ENCODE assay signal across 7 mouse cellular contexts in the genomic region with DNA sequence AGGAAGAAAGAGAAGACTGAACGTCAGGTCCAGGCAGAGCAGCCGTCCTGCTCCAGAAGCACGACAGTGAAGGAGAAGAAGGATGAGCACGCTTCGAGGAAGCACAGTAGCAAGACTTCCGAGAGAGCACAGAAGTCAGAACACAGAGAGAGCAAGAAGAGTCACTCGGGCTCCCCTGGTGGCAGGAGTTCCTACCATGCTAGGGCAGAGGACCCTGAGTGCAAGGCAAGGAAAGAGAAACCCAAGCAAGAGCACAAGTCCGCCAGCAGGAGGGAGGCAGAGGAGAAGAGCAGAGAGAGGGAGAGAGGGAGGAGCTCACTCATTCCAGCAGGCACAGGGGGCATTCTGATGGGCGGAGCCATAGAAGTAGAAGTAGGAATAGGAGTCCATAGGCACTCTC.
DNase-seq lines count a peak whose midpoint lies in the region; ATAC-seq and TF ChIP-seq lines count a peak whose summit lies in the region.
"Not testable (repeated sequence)": the region's sequence is repeated elsewhere in the genome, so short reads cannot be mapped to it uniquely, and the experiment has no call there.

No protein-coding gene starts in this region.

- TF ChIP-seq EP300 in CH12.LX (IDR thresholded peaks at IDR 0.05; ENCODE audit: low read length): not testable (repeated sequence)

- H3K4me3 ChIP-seq in CH12.LX (replicated peaks in 1 of 3; ENCODE audit: low read depth in 2 of 3, low read length in 2 of 3, poor library complexity in 1 of 3); intestine, embryonic 15.5 days (replicated peaks); kidney, embryonic 16.5 days (ENCODE audit: low read length); lung, embryonic 14.5 days (ENCODE audit: low read depth, low read length); midbrain, postnatal 0 days (ENCODE audit: low read depth, low read length): not testable (repeated sequence)

- not testable (repeated sequence) for H3K9ac ChIP-seq in CH12.LX (ENCODE audit: insufficient read depth, low read depth); intestine, embryonic 15.5 days; kidney, embryonic 16.5 days (replicated peaks; ENCODE audit: low read length); lung, embryonic 14.5 days; midbrain, postnatal 0 days (replicated peaks; ENCODE audit: low read length, poor library complexity, severe bottlenecking)

- dilution Hi-C loops in CH12.LX (cut with MboI; ENCODE audit: extremely low pct_ligation_motif_present, extremely low pct_unique_long_range_greater_than_20kb, low sequenced_read_pairs): not testable (repeated sequence)

- H3K4me1 ChIP-seq in CH12.LX (ENCODE audit: control insufficient read depth in 1 of 2, insufficient read depth in 2 of 2); intestine, embryonic 15.5 days (replicated peaks); kidney, embryonic 16.5 days (ENCODE audit: insufficient read depth, low read length); lung, embryonic 14.5 days (ENCODE audit: insufficient read depth); midbrain, postnatal 0 days (ENCODE audit: insufficient read depth, low read length): not testable (repeated sequence)

- DNase-seq in CH12.LX (ENCODE audit: extremely low read depth) (peak; percentile 19), R1 (ENCODE audit: low read depth, low spot score) (peak; percentile 66)
- not testable (repeated sequence) for DNase-seq in lung, embryonic 14.5 days; midbrain, postnatal 0 days (ENCODE audit: low spot score)
- peak; percentile 33 for DNase-seq in lung, postnatal 10 days

- TF ChIP-seq POLR2A in CH12.LX (IDR thresholded peaks at IDR 0.05; ENCODE audit: low read depth, low read length): not testable (repeated sequence)

- in situ Hi-C loops in CH12.LX (cut with MboI; ENCODE audit: low pct_ligation_motif_present, low pct_unique_long_range_greater_than_20kb, low sequenced_read_pairs): not testable (repeated sequence)

- peak; percentile 34; the same call in 1 of the 2 replicates for ATAC-seq in intestine, embryonic 15.5 days
- ATAC-seq in kidney, embryonic 16.5 days (ENCODE audit: low FRiP score, low TSS enrichment): peak; percentile 51; the same call in 1 of the 2 replicates
- ATAC-seq in lung, embryonic 14.5 days (ENCODE audit: insufficient read depth); midbrain, postnatal 0 days (ENCODE audit: low FRiP score): not testable (repeated sequence)

- 0 out of 2 replicates have a peak overlapping the region, but pooled peaks have one; percentile 15 for H3K4me2 ChIP-seq in CH12.LX (ENCODE audit: insufficient read depth, low read depth, poor library complexity, severe bottlenecking)
- not testable (repeated sequence) for H3K4me2 ChIP-seq in intestine, embryonic 15.5 days (replicated peaks); kidney, embryonic 16.5 days (replicated peaks; ENCODE audit: low read depth, low read length); lung, embryonic 14.5 days; midbrain, postnatal 0 days (ENCODE audit: low read depth, low read length, poor library complexity, severe bottlenecking)

- not testable (repeated sequence) for TF ChIP-seq RAD21 in CH12.LX (IDR thresholded peaks at IDR 0.05; ENCODE audit: low read depth, low read length)

- 61% methylated on average over 9 of the region's 9 CpGs for WGBS in intestine, embryonic 15.5 days
- 74% methylated on average over 9 of the region's 9 CpGs for WGBS in kidney, embryonic 16.5 days
- 53% methylated on average over 9 of the region's 9 CpGs for WGBS in lung, embryonic 14.5 days
- 88% methylated on average over 9 of the region's 9 CpGs for WGBS in midbrain, postnatal 0 days

- not testable (repeated sequence) for H3K9me3 ChIP-seq in CH12.LX (replicated peaks; ENCODE audit: low read length); intestine, embryonic 15.5 days; kidney, embryonic 16.5 days (ENCODE audit: low read length); lung, embryonic 14.5 days (ENCODE audit: low read depth, low read length); midbrain, postnatal 0 days (ENCODE audit: low read length)

- H3K79me2 ChIP-seq in CH12.LX (replicated peaks; ENCODE audit: control insufficient read depth, extremely low read depth, insufficient read depth, poor library complexity, severe bottlenecking): not testable (repeated sequence)

- not testable (repeated sequence) for H3K36me3 ChIP-seq in CH12.LX (replicated peaks in 1 of 2; ENCODE audit: control insufficient read depth in 1 of 2, insufficient read depth in 1 of 2, low read length in 1 of 2); intestine, embryonic 15.5 days; kidney, embryonic 16.5 days (ENCODE audit: insufficient read depth, low read length); lung, embryonic 14.5 days (ENCODE audit: insufficient read depth); midbrain, postnatal 0 days (ENCODE audit: insufficient read depth, low read length)

- not testable (repeated sequence) for H3K27me3 ChIP-seq in CH12.LX (replicated peaks); intestine, embryonic 15.5 days (replicated peaks); kidney, embryonic 16.5 days (ENCODE audit: insufficient read depth, low read length); lung, embryonic 14.5 days (ENCODE audit: insufficient read depth, low read length); midbrain, postnatal 0 days (ENCODE audit: insufficient read depth, low read length)

- not testable (repeated sequence) for H3K27ac ChIP-seq in CH12.LX (ENCODE audit: insufficient read depth, low read depth); intestine, embryonic 15.5 days; kidney, embryonic 16.5 days (ENCODE audit: low read length); lung, embryonic 14.5 days (ENCODE audit: low read depth); midbrain, postnatal 0 days (ENCODE audit: low read depth, low read length)

- TF ChIP-seq CTCF in CH12.LX (conservative IDR thresholded peaks at IDR 0.05 in 1 of 2, IDR thresholded peaks at IDR 0.05 in 1 of 2; ENCODE audit: low read depth in 2 of 2, low read length in 2 of 2): peak in 1 of 2 experiments; percentile 41; a peak in 2 of 4 replicates
- peak; percentile 41 for TF ChIP-seq CTCF in lung, embryonic 14.5 days (IDR thresholded peaks at IDR 0.05; ENCODE audit: low read depth)
- 0 out of 2 replicates have a peak, but pooled peaks have one; percentile 20 for TF ChIP-seq CTCF in midbrain, postnatal 0 days (IDR thresholded peaks at IDR 0.05)
